Mouse (Mus musculus): Measurements from ENCODE around the gene Zbtb38. TPM values are rescaled to one million over a fixed set of nuclear protein-coding genes. Genes with fewer than 3 reads are reported as not detected.

Gene Zbtb38
- polyA plus RNA-seq, 1 experiment = 15.0 TPM

DNA sequence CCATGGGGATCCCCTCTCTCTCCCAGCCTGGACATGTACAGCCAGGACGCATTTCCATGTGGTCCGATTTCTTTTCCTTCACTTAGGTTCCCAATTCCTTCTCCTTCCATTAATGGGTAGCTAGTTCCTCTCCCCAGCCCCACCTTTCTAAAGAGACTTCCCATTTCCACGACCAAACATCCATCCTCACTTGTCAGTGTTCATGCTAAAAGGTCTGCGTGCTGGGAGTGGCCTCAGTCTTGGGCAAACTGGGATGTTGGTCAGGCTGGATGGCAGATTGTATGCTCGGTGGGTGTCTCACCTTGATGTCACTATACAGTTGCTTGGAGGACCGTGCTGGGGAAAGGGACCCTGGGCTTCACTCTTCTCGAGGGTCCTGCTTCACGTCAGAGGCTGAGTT lies 78.3 kb downstream of the Zbtb38 start:
- no peak for TF ChIP-seq CTCF (IDR thresholded peaks at IDR 0.05; ENCODE audit: borderline replicate concordance, extremely low read depth, insufficient read depth, insufficient read length)
- TF ChIP-seq POLR2A (IDR thresholded peaks at IDR 0.05; ENCODE audit: borderline replicate concordance, extremely low read depth, insufficient read depth, insufficient read length, poor library complexity, severe bottlenecking) = no peak
- no peak for DNase-seq (ENCODE audit: low read depth)

- DNase-seq (ENCODE audit: low read depth) = no peak
- TF ChIP-seq POLR2A (IDR thresholded peaks at IDR 0.05; ENCODE audit: borderline replicate concordance, extremely low read depth, insufficient read depth, insufficient read length, poor library complexity, severe bottlenecking) (no peak), CTCF (IDR thresholded peaks at IDR 0.05; ENCODE audit: borderline replicate concordance, extremely low read depth, insufficient read depth, insufficient read length) (no peak)
Measured at GRCm38 (mm10) chr9:96672466-96672865, 80.2 kb downstream of the Zbtb38 start.

GRCm38 (mm10) chr9:96671249-96671648 lies 81.4 kb downstream of the Zbtb38 start:
- DNase-seq (ENCODE audit: low read depth) = no peak
- TF ChIP-seq CTCF (IDR thresholded peaks at IDR 0.05; ENCODE audit: borderline replicate concordance, extremely low read depth, insufficient read depth, insufficient read length) (no peak), POLR2A (IDR thresholded peaks at IDR 0.05; ENCODE audit: borderline replicate concordance, extremely low read depth, insufficient read depth, insufficient read length, poor library complexity, severe bottlenecking) (no peak)

- DNase-seq (ENCODE audit: low read depth) = peak; percentile 99
- TF ChIP-seq CTCF (IDR thresholded peaks at IDR 0.05; ENCODE audit: borderline replicate concordance, extremely low read depth, insufficient read depth, insufficient read length) (peak; percentile 92), POLR2A (IDR thresholded peaks at IDR 0.05; ENCODE audit: borderline replicate concordance, extremely low read depth, insufficient read depth, insufficient read length, poor library complexity, severe bottlenecking) (peak; percentile 61; the same call in 1 of the 2 replicates)
Measured at GRCm38 (mm10) chr9:96669877-96670276, 82.8 kb downstream of the Zbtb38 start.

GRCm38 (mm10) chr9:96668628-96669027 lies 84.0 kb downstream of the Zbtb38 start:
- TF ChIP-seq CTCF (IDR thresholded peaks at IDR 0.05; ENCODE audit: borderline replicate concordance, extremely low read depth, insufficient read depth, insufficient read length) = peak; percentile 72
- TF ChIP-seq POLR2A (IDR thresholded peaks at IDR 0.05; ENCODE audit: borderline replicate concordance, extremely low read depth, insufficient read depth, insufficient read length, poor library complexity, severe bottlenecking) = no peak

GRCm38 (mm10) chr9:96660510-96661244 lies 92.0 kb downstream of the Zbtb38 start:
- TF ChIP-seq POLR2A (IDR thresholded peaks at IDR 0.05; ENCODE audit: borderline replicate concordance, extremely low read depth, insufficient read depth, insufficient read length, poor library complexity, severe bottlenecking) (no peak), CTCF (IDR thresholded peaks at IDR 0.05; ENCODE audit: borderline replicate concordance, extremely low read depth, insufficient read depth, insufficient read length) (no peak)
- peak; percentile 69 for DNase-seq (ENCODE audit: low read depth)

More at GRCm38 (mm10) chr9:96668628-96669027, 84.0 kb downstream of the Zbtb38 start:
- DNase-seq (ENCODE audit: low read depth) = peak; percentile 80

- TF ChIP-seq POLR2A (IDR thresholded peaks at IDR 0.05; ENCODE audit: borderline replicate concordance, extremely low read depth, insufficient read depth, insufficient read length, poor library complexity, severe bottlenecking) (no peak), CTCF (IDR thresholded peaks at IDR 0.05; ENCODE audit: borderline replicate concordance, extremely low read depth, insufficient read depth, insufficient read length) (no peak)
- no peak for DNase-seq (ENCODE audit: low read depth)
Measured at GRCm38 (mm10) chr9:96659801-96660200, 92.8 kb downstream of the Zbtb38 start.

- DNase-seq (ENCODE audit: low read depth) = no peak
- no peak for TF ChIP-seq POLR2A (IDR thresholded peaks at IDR 0.05; ENCODE audit: borderline replicate concordance, extremely low read depth, insufficient read depth, insufficient read length, poor library complexity, severe bottlenecking)
- no peak for TF ChIP-seq CTCF (IDR thresholded peaks at IDR 0.05; ENCODE audit: borderline replicate concordance, extremely low read depth, insufficient read depth, insufficient read length)
Measured at GRCm38 (mm10) chr9:96653538-96653937, 99.1 kb downstream of the Zbtb38 start.

DNA sequence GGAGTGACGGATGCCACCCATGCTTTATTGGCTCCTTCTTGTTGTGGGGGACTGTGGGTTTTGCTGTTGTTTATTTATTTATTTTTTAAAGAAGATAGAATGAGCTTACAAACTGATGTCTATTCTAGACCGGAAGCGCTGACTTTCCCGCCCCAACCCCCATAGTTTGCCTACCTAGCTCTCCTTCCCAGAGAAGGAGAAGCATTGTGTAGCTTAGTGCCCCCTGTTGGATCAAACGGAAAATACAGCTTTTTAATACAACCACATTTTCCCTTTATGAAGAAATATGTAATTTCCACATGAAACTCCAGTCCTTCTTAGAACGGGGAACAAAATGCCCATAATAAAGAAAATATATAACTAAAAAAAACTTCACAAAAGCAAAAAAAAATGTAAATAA lies 99.9 kb downstream of the Zbtb38 start:
- peak; percentile 10 for DNase-seq (ENCODE audit: low read depth)
- no peak for TF ChIP-seq POLR2A (IDR thresholded peaks at IDR 0.05; ENCODE audit: borderline replicate concordance, extremely low read depth, insufficient read depth, insufficient read length, poor library complexity, severe bottlenecking)
- no peak; the same call in 1 of the 2 replicates for TF ChIP-seq CTCF (IDR thresholded peaks at IDR 0.05; ENCODE audit: borderline replicate concordance, extremely low read depth, insufficient read depth, insufficient read length)

DNA sequence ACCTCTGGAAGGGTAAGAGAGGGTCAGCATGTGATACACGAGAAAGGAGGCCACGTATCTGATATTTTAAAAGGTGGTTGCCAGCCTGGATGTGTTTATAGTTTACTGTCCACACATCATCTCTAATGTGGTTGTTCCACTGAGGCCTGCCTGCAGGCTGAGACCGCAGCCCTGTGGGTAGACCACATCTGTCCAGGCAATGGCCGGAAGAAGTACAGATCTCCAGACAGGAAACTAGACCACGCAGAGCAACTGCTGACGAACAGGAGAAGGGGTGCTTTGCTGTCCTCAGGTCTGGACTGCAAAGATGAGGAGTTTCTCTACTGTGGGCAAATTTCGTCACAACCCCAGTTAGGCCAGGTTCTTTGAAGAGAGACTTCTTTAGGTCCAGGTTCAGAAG lies 101.8 kb downstream of the Zbtb38 start:
- no peak for DNase-seq (ENCODE audit: low read depth)
- TF ChIP-seq CTCF (IDR thresholded peaks at IDR 0.05; ENCODE audit: borderline replicate concordance, extremely low read depth, insufficient read depth, insufficient read length) (no peak), POLR2A (IDR thresholded peaks at IDR 0.05; ENCODE audit: borderline replicate concordance, extremely low read depth, insufficient read depth, insufficient read length, poor library complexity, severe bottlenecking) (no peak)

GRCm38 (mm10) chr9:96649924-96650323 lies 102.7 kb downstream of the Zbtb38 start:
- no peak for TF ChIP-seq CTCF (IDR thresholded peaks at IDR 0.05; ENCODE audit: borderline replicate concordance, extremely low read depth, insufficient read depth, insufficient read length)
- TF ChIP-seq POLR2A (IDR thresholded peaks at IDR 0.05; ENCODE audit: borderline replicate concordance, extremely low read depth, insufficient read depth, insufficient read length, poor library complexity, severe bottlenecking) = no peak
- DNase-seq (ENCODE audit: low read depth) = no peak

- DNase-seq (ENCODE audit: low read depth) = no peak
- TF ChIP-seq POLR2A (IDR thresholded peaks at IDR 0.05; ENCODE audit: borderline replicate concordance, extremely low read depth, insufficient read depth, insufficient read length, poor library complexity, severe bottlenecking) = no peak
- no peak for TF ChIP-seq CTCF (IDR thresholded peaks at IDR 0.05; ENCODE audit: borderline replicate concordance, extremely low read depth, insufficient read depth, insufficient read length)
Measured at GRCm38 (mm10) chr9:96649362-96649761, 103.3 kb downstream of the Zbtb38 start.

Data from brain, embryonic 14.5 days (tissue).